Mouse (Mus musculus): ENCODE data around the gene Ifna4.

GRCm38 (mm10) chr4:88838828-88839227 is 2.8 kb upstream of the Ifna4 start:
- TF ChIP-seq CTCF (IDR thresholded peaks at IDR 0.05; ENCODE audit: low read depth) (peak; percentile 41; the same call in 1 of the 2 replicates), EP300 (IDR thresholded peaks at IDR 0.05; ENCODE audit: low read depth) (no peak)

Data from liver, embryonic 14.5 days (tissue).